Mouse (Mus musculus): ENCODE data around the gene Mien1.

Gene Mien1

GRCm38 (mm10) chr11:98418939-98419547 is 19.7 kb downstream of the Mien1 start:
- DNase-seq: no peak

- no peak for DNase-seq
Observed at GRCm38 (mm10) chr11:98418273-98418672, 20.5 kb downstream of the Mien1 start.

GRCm38 (mm10) chr11:98417074-98417473 is 21.7 kb downstream of the Mien1 start:
- no peak for DNase-seq

- DNase-seq: no peak
Observed at GRCm38 (mm10) chr11:98414162-98414561, 24.6 kb downstream of the Mien1 start.

- no peak for DNase-seq
Observed at GRCm38 (mm10) chr11:98413731-98414130, 25.1 kb downstream of the Mien1 start.

GRCm38 (mm10) chr11:98412797-98413301 is 25.9 kb downstream of the Mien1 start:
- DNase-seq: no peak

GRCm38 (mm10) chr11:98412273-98412796 is 26.5 kb downstream of the Mien1 start, which contains the start of gene Erbb2:
Gene Erbb2 (plus strand): TSS chr11:98412470.
- no peak for DNase-seq

GRCm38 (mm10) chr11:98409341-98409822 is 29.4 kb downstream of the Mien1 start:
- no peak for DNase-seq

- DNase-seq: no peak
Observed at GRCm38 (mm10) chr11:98408872-98409271, 29.9 kb downstream of the Mien1 start.

GRCm38 (mm10) chr11:98406621-98407020 is 32.2 kb downstream of the Mien1 start:
- no peak for DNase-seq

GRCm38 (mm10) chr11:98400816-98401215 is 38.0 kb downstream of the Mien1 start:
- no peak for DNase-seq

GRCm38 (mm10) chr11:98400161-98400726 is 38.5 kb downstream of the Mien1 start, which contains the start of gene Pgap3:
Gene Pgap3 (minus strand): TSS chr11:98400490.
- DNase-seq: peak; percentile 88

GRCm38 (mm10) chr11:98397946-98398345 is 40.8 kb downstream of the Mien1 start:
- no peak for DNase-seq

GRCm38 (mm10) chr11:98395041-98395440 is 43.8 kb downstream of the Mien1 start:
- no peak for DNase-seq

GRCm38 (mm10) chr11:98394301-98394700 is 44.5 kb downstream of the Mien1 start:
- no peak for DNase-seq

- DNase-seq: no peak
Observed at GRCm38 (mm10) chr11:98393317-98393716, 45.5 kb downstream of the Mien1 start.

GRCm38 (mm10) chr11:98392645-98393044 is 46.1 kb downstream of the Mien1 start:
- no peak for DNase-seq

GRCm38 (mm10) chr11:98392034-98392433 is 46.8 kb downstream of the Mien1 start:
- DNase-seq: no peak

GRCm38 (mm10) chr11:98390141-98390540 is 48.6 kb downstream of the Mien1 start:
- no peak for DNase-seq

- peak; percentile 78 for DNase-seq
Observed at GRCm38 (mm10) chr11:98389221-98389780, 49.5 kb downstream of the Mien1 start.

GRCm38 (mm10) chr11:98388282-98388681 is 50.5 kb downstream of the Mien1 start:
- no peak for DNase-seq

All from right cerebral cortex, adult 18-20 months (tissue).